Mouse (Mus musculus) central nervous system, embryonic 14 days (tissue): Measurements from ENCODE around the gene Ambn. TPM values are rescaled to one million over a fixed set of nuclear protein-coding genes. Genes with fewer than 3 reads are reported as not detected.

ENCODE experiments used
- polyA plus RNA-seq: library from polyadenylated mRNA; depleted of rRNA; stranded (reverse); fragments of >200 nt; gene quantifications from 2 replicates; pipeline ENCODE4 v1.2.3, GENCODE M21; 2012; rRNA removed

Gene Ambn
- 0.19 and 0.22 TPM in 2 replicates for polyA plus RNA-seq

GRCm38 (mm10) chr5:88455691-88456090 lies at the start of gene Ambn:
Ambn (plus strand) TSS chr5:88455991.

GRCm38 (mm10) chr5:88487675-88488074 lies 31.9 kb downstream of the Ambn start, which contains the start of gene Enam:
Enam (plus strand) TSS chr5:88487975.

Other genes with a start within 250 kb of the Ambn start
- gene Gm7714, start 187.1 kb upstream of the Ambn start, polyA plus RNA-seq = not detected in 2 replicates
- gene Prol1, start 138.7 kb upstream of the Ambn start, polyA plus RNA-seq = not detected in 2 replicates
- not detected in 2 replicates for gene Amtn, start 79.9 kb upstream of the Ambn start, polyA plus RNA-seq
- not detected in 2 replicates for gene Enam, start 32.0 kb downstream of the Ambn start, polyA plus RNA-seq
- 0.75 and 1.1 TPM in 2 replicates for gene Jchain, start 71.9 kb downstream of the Ambn start, polyA plus RNA-seq
- 39.4 and 40.8 TPM in 2 replicates for gene Utp3, start 98.5 kb downstream of the Ambn start, polyA plus RNA-seq
- gene Rufy3, start 109.0 kb downstream of the Ambn start, polyA plus RNA-seq = 131 and 141 TPM in 2 replicates
- gene Grsf1, start 220.2 kb downstream of the Ambn start, polyA plus RNA-seq = 65.1 and 76.9 TPM in 2 replicates